Mouse (Mus musculus) cortical plate, adult 2 months (tissue): ENCODE measurements around the gene Gm21987. TPM values are rescaled to one million over a fixed set of nuclear protein-coding genes. Genes with fewer than 3 reads are reported as not detected.
A peak's percentile ranks its signal among the peaks of the same experiment; 100 is the strongest.
"Not testable (repeated sequence)": the region's sequence is repeated elsewhere in the genome, so short reads cannot be mapped to it uniquely, and the experiment has no call there.

Experiments
- H3K27ac ChIP-seq: fragments of 200-500 bp; 2 replicates; pipeline ENCODE4 v1.5.1; 2012; ENCODE audit warnings: low read length, control low read depth, inconsistent platforms; ENCODE audit not compliant: insufficient read depth
- H3K4me1 ChIP-seq: fragments of 200-500 bp; 2 replicates; pipeline ENCODE4 v1.6.1; 2011; ENCODE audit warnings: low read length; ENCODE audit not compliant: control insufficient read depth, insufficient read depth
- H3K4me3 ChIP-seq: fragments of 200-500 bp; 2 replicates; pipeline ENCODE4 v1.5.1; 2011; ENCODE audit warnings: mild to moderate bottlenecking, low read length, control low read depth; ENCODE audit not compliant: insufficient read depth
- CTCF ChIP-seq: fragments of 200-500 bp; IDR thresholded peaks from 2 replicates; pipeline ENCODE4 v1.5.1; 2011; ENCODE audit warnings: mild to moderate bottlenecking, control low read depth, low read length; ENCODE audit not compliant: insufficient read depth; ENCODE audit errors: extremely low read depth
- POLR2A ChIP-seq: fragments of 200-500 bp; IDR thresholded peaks from 2 replicates; pipeline ENCODE4 v1.6.1; 2011; ENCODE audit warnings: mild to moderate bottlenecking, low read length, control low read depth; ENCODE audit not compliant: insufficient read depth; ENCODE audit errors: extremely low read depth
- polyA plus RNA-seq: library from polyadenylated mRNA; depleted of rRNA; stranded (reverse); fragments of >200 nt; gene quantifications from 2 replicates; pipeline ENCODE4 v1.2.3, GENCODE M21; 2012

Gm21987 gene
- polyA plus RNA-seq, 1 experiment, result not detected

DNA sequence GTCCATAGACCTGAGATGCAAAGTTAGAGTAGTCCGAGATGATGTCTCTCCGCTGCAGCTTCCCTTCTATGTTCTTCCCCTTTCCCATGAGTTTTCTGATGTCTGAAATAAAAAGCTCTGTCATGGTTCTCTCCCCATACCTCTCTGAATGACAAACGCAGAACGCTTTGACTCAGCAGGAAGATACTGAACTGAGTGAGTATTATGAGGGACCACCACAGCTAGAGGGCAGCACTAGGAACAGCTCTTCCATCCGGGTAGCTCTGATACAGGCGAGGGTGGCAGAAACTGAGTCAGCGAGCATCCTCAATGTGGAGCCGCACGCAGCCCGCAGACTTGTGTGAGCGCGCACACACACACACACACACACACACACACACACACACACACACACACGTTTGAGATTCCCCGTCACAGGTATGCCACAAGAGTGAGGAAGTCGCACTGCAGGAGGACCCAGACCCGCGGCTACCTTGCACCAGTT lies 25.3 kb upstream of the Gm21987 start:
- no peak overlapping the region for H3K4me3 ChIP-seq
- no peak for TF ChIP-seq POLR2A
- TF ChIP-seq CTCF, result peak; percentile 63
- H3K4me1 ChIP-seq, result no peaks in the 10 kb centered on the region
- H3K27ac ChIP-seq, result no peak overlapping the region

GRCm38 (mm10) chr16:38324311-38324710 lies 22.5 kb upstream of the Gm21987 start:
- Histone ChIP-seq H3K4me1 (no peaks in the 10 kb centered on the region), H3K27ac (no peak overlapping the region), H3K4me3 (no peak overlapping the region)
- TF ChIP-seq CTCF, result no peak
- no peak for TF ChIP-seq POLR2A

DNA sequence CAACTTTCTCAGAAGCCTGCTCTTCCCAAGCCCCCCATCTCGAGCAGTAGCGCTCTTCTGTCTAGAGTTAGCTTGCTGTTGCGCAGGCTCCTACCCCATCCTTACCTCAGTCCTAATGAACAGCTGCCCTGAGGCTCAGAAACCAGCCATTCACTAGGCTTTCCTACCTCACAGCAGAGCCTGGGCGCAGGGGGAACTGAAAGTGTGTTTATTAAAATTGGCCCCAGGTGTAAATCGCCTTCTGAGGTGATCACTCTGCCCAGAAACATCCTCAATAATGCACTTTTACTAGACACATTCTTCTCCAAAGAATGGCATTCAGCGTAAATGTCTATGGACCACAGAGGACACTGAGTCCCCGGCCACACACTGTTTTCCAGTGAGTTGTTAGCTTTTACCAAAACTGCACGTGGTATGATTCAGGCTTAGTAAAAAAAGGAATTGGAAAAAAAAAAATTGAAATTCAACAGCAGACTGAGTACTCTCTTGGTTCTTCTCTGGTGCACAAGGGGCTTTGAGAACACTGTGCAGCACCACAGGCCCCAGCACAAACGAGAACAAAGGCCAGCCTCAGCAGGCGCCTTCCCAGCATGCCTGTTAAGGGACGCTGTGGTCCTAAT lies 20.0 kb upstream of the Gm21987 start:
- TF ChIP-seq CTCF (no peak), POLR2A (no peak)
- no peak overlapping the region for H3K27ac ChIP-seq

DNA sequence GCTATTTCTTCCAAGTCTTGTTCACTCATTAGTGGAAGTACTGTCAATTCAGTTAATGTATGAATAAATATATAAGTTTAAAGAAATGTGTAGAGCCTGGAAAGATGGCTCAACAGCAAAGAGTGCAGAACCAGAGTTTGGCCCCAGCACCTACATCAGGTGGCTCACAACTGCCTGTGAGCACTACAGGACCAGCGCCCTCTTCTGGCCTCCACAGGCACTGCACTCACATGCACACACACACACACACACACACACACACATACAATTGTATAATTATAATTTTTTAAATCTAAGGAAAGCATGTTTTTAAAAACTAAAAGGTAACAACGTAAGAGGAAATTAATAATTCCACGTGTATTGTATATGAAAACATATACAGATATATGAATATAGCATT lies 17.5 kb upstream of the Gm21987 start:
- no peak for TF ChIP-seq CTCF
- TF ChIP-seq POLR2A, result no peak
- Histone ChIP-seq H3K4me1 (no peaks in the 10 kb centered on the region), H3K27ac (no peak overlapping the region), H3K4me3 (no peak overlapping the region)

More for the DNA sequence above, 20.0 kb upstream of the Gm21987 start:
- Histone ChIP-seq H3K4me3 (no peak overlapping the region), H3K4me1 (no peaks in the 10 kb centered on the region)

DNA sequence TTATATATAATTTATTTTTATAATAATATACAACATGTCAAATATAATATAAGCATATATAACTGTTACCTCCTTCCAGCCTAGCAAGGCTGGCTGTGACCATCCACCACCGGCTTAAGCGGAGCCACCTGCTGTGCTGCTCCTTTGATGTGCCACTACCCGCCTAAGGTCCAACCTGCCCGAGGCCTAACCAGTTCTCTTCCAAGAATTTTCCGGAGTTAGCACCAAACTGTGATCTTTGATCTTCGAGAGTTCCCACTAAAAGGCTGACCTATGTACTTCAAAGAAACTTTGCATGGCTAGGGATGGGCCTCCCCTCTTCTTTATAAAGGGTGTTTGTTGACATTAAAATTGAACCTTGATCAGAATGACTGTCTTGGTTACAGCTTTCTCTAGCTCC lies 12.4 kb upstream of the Gm21987 start:
- Histone ChIP-seq H3K4me3 (no peak overlapping the region), H3K4me1 (no peaks in the 10 kb centered on the region), H3K27ac (no peak overlapping the region)
- TF ChIP-seq POLR2A (no peak), CTCF (no peak)

GRCm38 (mm10) chr16:38338077-38338476 lies 8.8 kb upstream of the Gm21987 start:
- not testable (repeated sequence) for H3K4me1 ChIP-seq, H3K4me3 ChIP-seq, H3K27ac ChIP-seq

GRCm38 (mm10) chr16:38341396-38342324 lies 5.2 kb upstream of the Gm21987 start, which contains the start of gene Maats1:
Gene Maats1, minus strand, starts transcription at chr16:38342143.
- no peaks in the 10 kb centered on the region for H3K4me1 ChIP-seq
- H3K27ac ChIP-seq, result no peak within 1 kb of the TSS
- peak within 1 kb of the TSS; percentile 30 for H3K4me3 ChIP-seq
- TF ChIP-seq POLR2A (no peak), CTCF (no peak)

GRCm38 (mm10) chr16:38344941-38345725 lies 1.7 kb upstream of the Gm21987 start:
- H3K27ac ChIP-seq, result no peak overlapping the region
- TF ChIP-seq POLR2A, result no peak
- 0 out of 2 replicates have a peak, but pooled peaks have one; percentile 16 for TF ChIP-seq CTCF
- no peak overlapping the region for H3K4me3 ChIP-seq
- H3K4me1 ChIP-seq, result peaks cover 3% of the 10 kb centered on the region

- no peak for TF ChIP-seq POLR2A
- TF ChIP-seq CTCF, result no peak
- peak overlapping the region; percentile 76 for H3K4me3 ChIP-seq
- H3K4me1 ChIP-seq, result peaks cover 3% of the 10 kb centered on the region
- H3K27ac ChIP-seq, result no peak overlapping the region
Observed at GRCm38 (mm10) chr16:38347588-38347987, 748 bp downstream of the Gm21987 start.
